Mouse (Mus musculus) testis, adult 2 months (tissue): ENCODE measurements around the gene Ap5z1. TPM values are rescaled to one million over a fixed set of nuclear protein-coding genes. Genes with fewer than 3 reads are reported as not detected.

ENCODE experiments used
- H3K27ac ChIP-seq: fragments of 200-500 bp; 2 replicates; pipeline ENCODE4 v1.5.1; 2012; ENCODE audit warnings: low read depth, low read length; ENCODE audit not compliant: control insufficient read depth, insufficient read depth
- H3K27me3 ChIP-seq: fragments of 200-500 bp; 2 replicates; pipeline ENCODE4 v1.6.1; 2012; ENCODE audit warnings: mild to moderate bottlenecking, low read length, moderate library complexity; ENCODE audit not compliant: control insufficient read depth, insufficient read depth
- H3K36me3 ChIP-seq: fragments of 200-500 bp; 2 replicates; pipeline ENCODE4 v1.6.1; 2012; ENCODE audit warnings: mild to moderate bottlenecking, low read length; ENCODE audit not compliant: control insufficient read depth, insufficient read depth
- H3K4me1 ChIP-seq: fragments of 200-500 bp; 2 replicates; pipeline ENCODE4 v1.6.1; 2012; ENCODE audit warnings: low read length; ENCODE audit not compliant: control insufficient read depth, insufficient read depth
- H3K4me3 ChIP-seq: fragments of 200-500 bp; 2 replicates; pipeline ENCODE4 v1.5.1; 2012; ENCODE audit warnings: low read depth, mild to moderate bottlenecking, low read length, moderate library complexity, mixed read lengths; ENCODE audit not compliant: control insufficient read depth
- CTCF ChIP-seq: fragments of 200-500 bp; IDR thresholded peaks from 2 replicates; pipeline ENCODE4 v1.5.1; 2012; ENCODE audit warnings: low read depth, mild to moderate bottlenecking, inconsistent platforms, low read length, moderate library complexity; ENCODE audit not compliant: control insufficient read depth, insufficient read depth, insufficient replicate concordance
- POLR2A ChIP-seq: fragments of 200-500 bp; IDR thresholded peaks from 2 replicates; pipeline ENCODE4 v1.6.1; 2012; ENCODE audit warnings: low read depth, mild to moderate bottlenecking, inconsistent platforms, low read length, moderate library complexity; ENCODE audit not compliant: control insufficient read depth
- polyA plus RNA-seq: library from polyadenylated mRNA; depleted of rRNA; stranded (reverse); fragments of >200 nt; gene quantifications from 2 replicates; pipeline ENCODE4 v1.2.3, GENCODE M21; 2012

Gene Ap5z1
- polyA plus RNA-seq, 1 experiment: 11.7 TPM

- TF ChIP-seq POLR2A (no peak), CTCF (peak; percentile 83; the same call in 1 of the 2 replicates)
- Histone ChIP-seq H3K27me3 (no peaks in the 10 kb centered on the region), H3K27ac (no peak overlapping the region), H3K4me1 (peaks cover 3% of the 10 kb centered on the region; the same call in 1 of the 2 replicates), H3K4me3 (no peak overlapping the region), H3K36me3 (no peaks in the 10 kb centered on the region)
Measured at GRCm38 (mm10) chr5:142448076-142448475, 15.7 kb upstream of the Ap5z1 start.

- peaks cover 3% of the 10 kb centered on the region; the same call in 1 of the 2 replicates for H3K4me1 ChIP-seq
Measured at GRCm38 (mm10) chr5:142448623-142449022, 15.1 kb upstream of the Ap5z1 start.

GRCm38 (mm10) chr5:142450846-142451245 is 12.9 kb upstream of the Ap5z1 start:
- Histone ChIP-seq H3K36me3 (no peaks in the 10 kb centered on the region; the same call in 1 of the 2 replicates), H3K4me3 (no peak overlapping the region), H3K27me3 (no peaks in the 10 kb centered on the region), H3K4me1 (no peaks in the 10 kb centered on the region), H3K27ac (no peak overlapping the region)
- TF ChIP-seq CTCF (no peak), POLR2A (no peak)

More at GRCm38 (mm10) chr5:142448623-142449022, 15.1 kb upstream of the Ap5z1 start:
- Histone ChIP-seq H3K27ac (no peak overlapping the region), H3K27me3 (no peaks in the 10 kb centered on the region), H3K36me3 (no peaks in the 10 kb centered on the region), H3K4me3 (no peak overlapping the region)
- TF ChIP-seq POLR2A (no peak), CTCF (no peak)

- no peak overlapping the region for H3K4me3 ChIP-seq
- H3K4me1 ChIP-seq: no peaks in the 10 kb centered on the region
- H3K27ac ChIP-seq: no peak overlapping the region
- no peaks in the 10 kb centered on the region for H3K27me3 ChIP-seq
- TF ChIP-seq CTCF (no peak), POLR2A (no peak)
- H3K36me3 ChIP-seq: no peaks in the 10 kb centered on the region; the same call in 1 of the 2 replicates
Measured at GRCm38 (mm10) chr5:142451759-142452158, 12.0 kb upstream of the Ap5z1 start.

GRCm38 (mm10) chr5:142453742-142454141 is 10.0 kb upstream of the Ap5z1 start:
- H3K4me3 ChIP-seq: no peak overlapping the region
- TF ChIP-seq POLR2A (no peak), CTCF (no peak)
- no peaks in the 10 kb centered on the region for H3K4me1 ChIP-seq
- H3K27me3 ChIP-seq: no peaks in the 10 kb centered on the region
- no peaks in the 10 kb centered on the region; the same call in 1 of the 2 replicates for H3K36me3 ChIP-seq
- H3K27ac ChIP-seq: no peak overlapping the region

GRCm38 (mm10) chr5:142456318-142456717 is 7.4 kb upstream of the Ap5z1 start:
- Histone ChIP-seq H3K4me1 (peaks cover 4% of the 10 kb centered on the region), H3K36me3 (no peaks in the 10 kb centered on the region; the same call in 1 of the 2 replicates), H3K27me3 (no peaks in the 10 kb centered on the region), H3K4me3 (no peak overlapping the region), H3K27ac (no peak overlapping the region)
- TF ChIP-seq POLR2A (no peak), CTCF (no peak)

- Histone ChIP-seq H3K36me3 (no peaks in the 10 kb centered on the region; the same call in 1 of the 2 replicates), H3K27ac (no peak overlapping the region), H3K4me1 (peaks cover 4% of the 10 kb centered on the region), H3K4me3 (no peak overlapping the region), H3K27me3 (no peaks in the 10 kb centered on the region)
- TF ChIP-seq CTCF (no peak), POLR2A (no peak)
Measured at GRCm38 (mm10) chr5:142457345-142457744, 6.4 kb upstream of the Ap5z1 start.

GRCm38 (mm10) chr5:142458791-142459557 is 4.8 kb upstream of the Ap5z1 start:
- no peak overlapping the region for H3K27ac ChIP-seq
- H3K36me3 ChIP-seq: no peaks in the 10 kb centered on the region; the same call in 1 of the 2 replicates
- H3K4me3 ChIP-seq: no peak overlapping the region
- no peak for TF ChIP-seq CTCF
- no peak for TF ChIP-seq POLR2A
- H3K27me3 ChIP-seq: no peaks in the 10 kb centered on the region
- peaks cover 8% of the 10 kb centered on the region for H3K4me1 ChIP-seq
